Mouse (Mus musculus): ENCODE results near the gene Adprhl2.

DNA sequence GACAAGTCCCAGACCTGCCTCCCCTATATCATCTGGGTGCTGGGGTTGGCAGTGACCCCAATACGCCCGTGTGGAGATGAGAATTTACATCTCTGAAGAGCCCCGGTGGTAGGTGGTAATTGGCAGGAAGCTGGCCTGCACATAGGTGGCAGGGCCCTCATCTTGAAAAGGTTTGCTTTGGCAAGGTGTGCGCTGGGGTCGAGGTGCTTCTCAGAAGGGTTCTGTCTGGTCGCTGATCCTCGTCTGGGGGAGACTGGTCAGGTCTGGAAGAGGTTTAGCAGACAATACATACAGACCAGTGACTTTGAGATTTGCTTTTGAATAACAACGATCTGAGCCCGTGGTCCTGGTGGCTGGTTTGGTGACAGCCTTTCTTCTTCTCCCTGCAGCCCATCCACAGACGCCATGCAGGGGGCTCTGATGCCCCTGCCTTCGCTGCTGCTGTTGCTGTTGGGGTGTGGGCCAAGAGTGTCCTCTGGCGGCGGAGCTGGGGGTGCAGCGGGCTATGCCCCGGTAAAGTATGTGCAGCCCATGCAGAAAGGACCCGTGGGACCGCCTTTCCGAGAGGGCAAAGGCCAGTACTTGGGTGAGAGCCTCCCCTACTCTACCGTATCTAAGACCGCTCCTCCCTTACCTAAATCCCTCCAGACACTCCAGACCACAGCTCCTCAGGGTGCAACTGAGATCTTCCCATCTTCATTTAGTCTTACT lies 12.1 kb downstream of the Adprhl2 start:
- TF ChIP-seq GATA1 (IDR thresholded peaks at IDR 0.05; ENCODE audit: low read length) (no peak), TAL1 (IDR thresholded peaks at IDR 0.05; ENCODE audit: low read length) (no peak)
